Mouse (Mus musculus): Measurements from ENCODE around the gene Vmn2r86. TPM values are rescaled to one million over a fixed set of nuclear protein-coding genes. Genes with fewer than 3 reads are reported as not detected.
"Not testable (repeated sequence)": the region's sequence is repeated elsewhere in the genome, so short reads cannot be mapped to it uniquely, and the experiment has no call there.

Gene Vmn2r86
- polyA plus RNA-seq (2015; fragmentation: Nextera tagmentation; extraction: Ambion mirVana): not detected in 2 replicates

GRCm38 (mm10) chr10:130455950-130456349, at the start of gene Vmn2r86:
Gene Vmn2r86 (minus strand): TSS chr10:130456050.
- not testable (repeated sequence) for ATAC-seq (ENCODE audit: low read depth); H3K4me3 ChIP-seq (ENCODE audit: low read depth, low read length); H3K36me3 ChIP-seq (ENCODE audit: control insufficient read depth, insufficient read depth); H3K9me3 ChIP-seq (replicated peaks; ENCODE audit: control insufficient read depth, low read length); H3K4me2 ChIP-seq (ENCODE audit: low read depth, low read length); H3K4me1 ChIP-seq (ENCODE audit: control insufficient read depth, low read depth, low read length); H3K27ac ChIP-seq (ENCODE audit: low read length); H3K9ac ChIP-seq (ENCODE audit: low read depth, low read length); H3K27me3 ChIP-seq (ENCODE audit: control insufficient read depth, insufficient read depth, low read depth, low read length)
- WGBS (ENCODE audit: insufficient replicate concordance): 50% methylated on average over 1 of the region's 1 CpGs

DNA sequence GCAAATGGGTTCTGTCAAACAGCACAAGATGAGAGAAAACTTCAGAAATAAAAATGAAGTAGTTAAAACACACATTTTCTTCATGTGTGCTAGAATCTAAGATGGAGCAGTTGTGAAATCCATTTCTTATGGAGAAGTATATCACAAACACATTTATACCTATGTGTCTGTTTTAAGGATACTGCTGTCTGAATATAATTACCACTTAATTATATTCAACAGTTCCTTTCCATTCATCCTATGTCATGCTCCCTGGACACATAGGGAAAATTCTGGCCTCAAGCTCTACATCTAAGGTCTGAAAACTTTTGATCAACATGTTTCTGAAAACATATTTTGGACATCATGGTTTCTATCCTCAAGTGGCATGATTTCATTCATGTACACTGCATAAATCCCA, 41.4 kb upstream of the Vmn2r86 start, which contains the start of gene Vmn2r87:
TSS of gene Vmn2r87 (minus strand) at position 101 of the 400 bp plus-strand sequence.
- Histone ChIP-seq H3K27ac (ENCODE audit: low read length) (no peak within 1 kb of the TSS), H3K4me1 (ENCODE audit: control insufficient read depth, low read depth, low read length) (no peaks in the 10 kb centered on the region), H3K4me3 (ENCODE audit: low read depth, low read length) (no peak within 1 kb of the TSS), H3K36me3 (ENCODE audit: control insufficient read depth, insufficient read depth) (no peaks in the 10 kb centered on the region), H3K4me2 (ENCODE audit: low read depth, low read length) (no peak within 1 kb of the TSS), H3K27me3 (ENCODE audit: control insufficient read depth, insufficient read depth, low read depth, low read length) (no peaks in the 10 kb centered on the region), H3K9me3 (replicated peaks; ENCODE audit: control insufficient read depth, low read length) (no peaks in the 10 kb centered on the region), H3K9ac (ENCODE audit: low read depth, low read length) (no peak within 1 kb of the TSS)
- ATAC-seq (ENCODE audit: low read depth): no peak

- H3K27me3 ChIP-seq (ENCODE audit: control insufficient read depth, insufficient read depth, low read depth, low read length): no peaks in the 10 kb centered on the region; the same call in 1 of the 2 replicates
- ATAC-seq (ENCODE audit: low read depth): peak; percentile 54
These were observed 14.5 kb upstream of the Vmn2r86 start for GRCm38 (mm10) chr10:130470311-130470760.

GRCm38 (mm10) chr10:130444776-130445175, 11.1 kb downstream of the Vmn2r86 start:
- no peaks in the 10 kb centered on the region for H3K27me3 ChIP-seq (ENCODE audit: control insufficient read depth, insufficient read depth, low read depth, low read length)
- no peak overlapping the region for H3K27ac ChIP-seq (ENCODE audit: low read length)
- H3K4me3 ChIP-seq (ENCODE audit: low read depth, low read length): no peak overlapping the region
- no peak overlapping the region for H3K9ac ChIP-seq (ENCODE audit: low read depth, low read length)
- ATAC-seq (ENCODE audit: low read depth): no peak
- 78% methylated on average over 21 of the region's 21 CpGs for WGBS (ENCODE audit: insufficient replicate concordance)
- H3K4me2 ChIP-seq (ENCODE audit: low read depth, low read length): no peak overlapping the region
- H3K9me3 ChIP-seq (replicated peaks; ENCODE audit: control insufficient read depth, low read length): no peaks in the 10 kb centered on the region
- no peaks in the 10 kb centered on the region for H3K36me3 ChIP-seq (ENCODE audit: control insufficient read depth, insufficient read depth)
- H3K4me1 ChIP-seq (ENCODE audit: control insufficient read depth, low read depth, low read length): no peaks in the 10 kb centered on the region

More at GRCm38 (mm10) chr10:130470311-130470760, 14.5 kb upstream of the Vmn2r86 start:
- H3K9me3 ChIP-seq (replicated peaks; ENCODE audit: control insufficient read depth, low read length): no peaks in the 10 kb centered on the region
- peak overlapping the region; percentile 52 for H3K4me2 ChIP-seq (ENCODE audit: low read depth, low read length)
- H3K4me3 ChIP-seq (ENCODE audit: low read depth, low read length): peak overlapping the region; percentile 45
- H3K9ac ChIP-seq (ENCODE audit: low read depth, low read length): no peak overlapping the region
- H3K36me3 ChIP-seq (ENCODE audit: control insufficient read depth, insufficient read depth): no peaks in the 10 kb centered on the region
- 4% methylated on average over 36 of the region's 36 CpGs for WGBS (ENCODE audit: insufficient replicate concordance)
- no peak overlapping the region for H3K27ac ChIP-seq (ENCODE audit: low read length)
- no peaks in the 10 kb centered on the region; the same call in 1 of the 2 replicates for H3K4me1 ChIP-seq (ENCODE audit: control insufficient read depth, low read depth, low read length)

GRCm38 (mm10) chr10:130434185-130434898, 21.5 kb downstream of the Vmn2r86 start:
- H3K9me3 ChIP-seq (replicated peaks; ENCODE audit: control insufficient read depth, low read length); H3K4me2 ChIP-seq (ENCODE audit: low read depth, low read length); H3K27me3 ChIP-seq (ENCODE audit: control insufficient read depth, insufficient read depth, low read depth, low read length); H3K4me1 ChIP-seq (ENCODE audit: control insufficient read depth, low read depth, low read length); H3K36me3 ChIP-seq (ENCODE audit: control insufficient read depth, insufficient read depth); H3K4me3 ChIP-seq (ENCODE audit: low read depth, low read length); H3K9ac ChIP-seq (ENCODE audit: low read depth, low read length); H3K27ac ChIP-seq (ENCODE audit: low read length); ATAC-seq (ENCODE audit: low read depth): not testable (repeated sequence)
- WGBS (ENCODE audit: insufficient replicate concordance): 66% methylated on average over 11 of the region's 11 CpGs

DNA sequence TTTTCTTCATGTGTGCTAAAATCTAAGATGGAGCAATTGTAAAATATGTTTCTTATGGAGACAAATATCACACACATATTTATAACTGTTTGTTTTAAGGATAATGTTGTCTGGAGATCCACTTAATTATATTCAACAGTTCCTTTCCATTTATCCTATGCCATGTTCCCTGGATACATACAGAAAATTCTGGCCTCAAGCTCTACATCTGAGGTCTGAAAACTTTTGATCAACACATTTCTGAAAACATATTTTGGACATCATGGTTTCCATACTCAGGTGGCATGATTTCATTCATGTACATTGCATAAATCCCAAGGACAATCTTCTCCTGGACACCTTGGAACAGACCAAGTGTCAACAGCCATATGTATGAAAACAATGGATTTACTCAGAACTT, 26.2 kb downstream of the Vmn2r86 start, which contains the start of gene Vmn2r85:
TSS of gene Vmn2r85 (minus strand) at position 101 of the 400 bp plus-strand sequence.
- not testable (repeated sequence) for H3K9ac ChIP-seq (ENCODE audit: low read depth, low read length); H3K4me1 ChIP-seq (ENCODE audit: control insufficient read depth, low read depth, low read length); H3K27ac ChIP-seq (ENCODE audit: low read length); ATAC-seq (ENCODE audit: low read depth); H3K9me3 ChIP-seq (replicated peaks; ENCODE audit: control insufficient read depth, low read length); H3K4me3 ChIP-seq (ENCODE audit: low read depth, low read length); H3K36me3 ChIP-seq (ENCODE audit: control insufficient read depth, insufficient read depth); H3K4me2 ChIP-seq (ENCODE audit: low read depth, low read length); H3K27me3 ChIP-seq (ENCODE audit: control insufficient read depth, insufficient read depth, low read depth, low read length)

GRCm38 (mm10) chr10:130422368-130422767, 33.5 kb downstream of the Vmn2r86 start:
- not testable (repeated sequence) for H3K9me3 ChIP-seq (replicated peaks; ENCODE audit: control insufficient read depth, low read length); H3K4me2 ChIP-seq (ENCODE audit: low read depth, low read length); ATAC-seq (ENCODE audit: low read depth); H3K9ac ChIP-seq (ENCODE audit: low read depth, low read length); H3K4me1 ChIP-seq (ENCODE audit: control insufficient read depth, low read depth, low read length); H3K27me3 ChIP-seq (ENCODE audit: control insufficient read depth, insufficient read depth, low read depth, low read length); H3K27ac ChIP-seq (ENCODE audit: low read length); H3K36me3 ChIP-seq (ENCODE audit: control insufficient read depth, insufficient read depth); H3K4me3 ChIP-seq (ENCODE audit: low read depth, low read length)
- 37% methylated on average over 2 of the region's 2 CpGs for WGBS (ENCODE audit: insufficient replicate concordance)

DNA sequence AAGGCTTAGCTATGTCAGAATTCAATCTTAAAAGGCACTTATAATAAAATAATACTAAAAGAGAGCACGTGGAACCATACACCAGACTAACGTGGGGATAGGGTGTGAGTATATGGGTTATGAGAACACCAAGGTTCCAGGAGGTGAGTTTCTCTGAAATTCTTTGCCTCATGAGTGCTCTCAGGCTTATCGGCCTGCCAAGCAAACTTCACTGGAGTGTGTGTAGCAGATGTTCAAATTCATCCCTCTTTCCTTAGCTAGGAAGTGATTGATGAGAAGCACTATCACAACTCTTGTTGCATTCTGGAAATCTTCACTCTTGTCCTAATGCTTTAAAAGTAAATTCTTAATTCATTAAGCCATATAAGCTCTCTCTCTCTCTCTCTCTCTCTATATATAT, 35.4 kb downstream of the Vmn2r86 start:
- Histone ChIP-seq H3K4me1 (ENCODE audit: control insufficient read depth, low read depth, low read length) (no peaks in the 10 kb centered on the region), H3K4me2 (ENCODE audit: low read depth, low read length) (no peak overlapping the region), H3K36me3 (ENCODE audit: control insufficient read depth, insufficient read depth) (no peaks in the 10 kb centered on the region), H3K9ac (ENCODE audit: low read depth, low read length) (no peak overlapping the region), H3K9me3 (replicated peaks; ENCODE audit: control insufficient read depth, low read length) (no peaks in the 10 kb centered on the region), H3K27ac (ENCODE audit: low read length) (no peak overlapping the region), H3K4me3 (ENCODE audit: low read depth, low read length) (no peak overlapping the region), H3K27me3 (ENCODE audit: control insufficient read depth, insufficient read depth, low read depth, low read length) (no peaks in the 10 kb centered on the region)
- no peak for ATAC-seq (ENCODE audit: low read depth)
- WGBS (ENCODE audit: insufficient replicate concordance): 50% methylated on average over 3 of the region's 3 CpGs

- H3K9ac ChIP-seq (ENCODE audit: low read depth, low read length); H3K9me3 ChIP-seq (replicated peaks; ENCODE audit: control insufficient read depth, low read length); H3K4me3 ChIP-seq (ENCODE audit: low read depth, low read length); ATAC-seq (ENCODE audit: low read depth); H3K27ac ChIP-seq (ENCODE audit: low read length); H3K27me3 ChIP-seq (ENCODE audit: control insufficient read depth, insufficient read depth, low read depth, low read length); H3K4me1 ChIP-seq (ENCODE audit: control insufficient read depth, low read depth, low read length); H3K36me3 ChIP-seq (ENCODE audit: control insufficient read depth, insufficient read depth); H3K4me2 ChIP-seq (ENCODE audit: low read depth, low read length): not testable (repeated sequence)
- 35% methylated on average over 2 of the region's 2 CpGs for WGBS (ENCODE audit: insufficient replicate concordance)
These were observed 35.9 kb downstream of the Vmn2r86 start for GRCm38 (mm10) chr10:130419954-130420353.

Measured in liver, embryonic 16.5 days (tissue).